Mouse (Mus musculus) spleen, adult 12 weeks (tissue): ENCODE results near the gene Bhlhe41.

Experiments used
- DNase-seq: peaks from one replicate; pipeline ENCODE4 v3.0.0; 2022; ENCODE audit warnings: low spot score

The Bhlhe41 gene

DNA sequence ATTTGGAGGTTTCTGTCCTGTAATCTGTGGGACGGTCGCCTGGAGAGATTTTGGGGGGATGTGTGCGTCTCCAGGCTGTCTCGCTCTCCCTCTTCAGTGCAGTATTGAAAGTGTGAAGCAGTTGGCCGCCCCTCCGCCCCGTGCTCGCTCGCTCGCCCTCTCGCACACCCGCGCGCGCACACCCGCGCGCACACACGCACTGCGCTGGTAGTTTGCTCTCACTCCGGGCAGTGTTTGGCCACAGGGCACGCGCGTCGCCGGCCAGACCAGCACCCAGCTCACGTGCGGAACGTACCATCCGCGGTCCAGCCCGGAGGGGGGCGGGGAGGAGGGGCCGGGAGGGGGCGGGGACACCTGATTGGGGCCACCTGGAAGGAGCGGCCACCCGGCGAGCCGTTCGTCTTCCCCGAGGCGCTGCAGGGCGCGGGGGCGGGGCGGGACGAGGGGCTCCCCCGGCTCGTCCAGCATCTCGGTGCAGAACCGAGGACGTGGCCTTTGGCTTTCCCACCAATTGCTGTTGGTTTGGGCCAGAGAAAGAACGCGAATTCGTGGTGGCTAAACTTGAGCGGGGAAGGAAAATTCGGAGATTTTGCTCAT is at the start of gene Bhlhe41:
TSS of gene Bhlhe41 (minus strand) at position 270 of the 597 bp plus-strand sequence.
- DNase-seq = no peak

DNA sequence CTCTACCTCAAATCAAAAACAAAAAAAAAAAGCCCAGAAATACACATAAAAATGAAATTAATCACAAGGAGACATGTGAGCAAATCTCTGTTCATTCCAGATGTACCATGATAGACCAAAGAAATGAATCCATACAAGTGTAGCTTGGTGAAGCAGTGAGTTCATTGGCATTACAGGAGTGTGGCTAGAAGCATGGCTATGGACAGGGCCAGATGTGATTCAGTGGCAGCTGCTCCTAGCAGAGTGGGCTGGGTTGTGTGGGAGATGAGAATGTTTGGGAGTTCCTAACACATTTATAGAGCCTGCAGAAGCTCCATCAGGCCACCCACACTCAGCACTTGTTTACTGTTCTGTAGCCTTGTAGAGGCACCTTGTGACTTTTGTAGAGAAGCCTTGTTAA is 46.9 kb upstream of the Bhlhe41 start:
- no peak for DNase-seq

DNA sequence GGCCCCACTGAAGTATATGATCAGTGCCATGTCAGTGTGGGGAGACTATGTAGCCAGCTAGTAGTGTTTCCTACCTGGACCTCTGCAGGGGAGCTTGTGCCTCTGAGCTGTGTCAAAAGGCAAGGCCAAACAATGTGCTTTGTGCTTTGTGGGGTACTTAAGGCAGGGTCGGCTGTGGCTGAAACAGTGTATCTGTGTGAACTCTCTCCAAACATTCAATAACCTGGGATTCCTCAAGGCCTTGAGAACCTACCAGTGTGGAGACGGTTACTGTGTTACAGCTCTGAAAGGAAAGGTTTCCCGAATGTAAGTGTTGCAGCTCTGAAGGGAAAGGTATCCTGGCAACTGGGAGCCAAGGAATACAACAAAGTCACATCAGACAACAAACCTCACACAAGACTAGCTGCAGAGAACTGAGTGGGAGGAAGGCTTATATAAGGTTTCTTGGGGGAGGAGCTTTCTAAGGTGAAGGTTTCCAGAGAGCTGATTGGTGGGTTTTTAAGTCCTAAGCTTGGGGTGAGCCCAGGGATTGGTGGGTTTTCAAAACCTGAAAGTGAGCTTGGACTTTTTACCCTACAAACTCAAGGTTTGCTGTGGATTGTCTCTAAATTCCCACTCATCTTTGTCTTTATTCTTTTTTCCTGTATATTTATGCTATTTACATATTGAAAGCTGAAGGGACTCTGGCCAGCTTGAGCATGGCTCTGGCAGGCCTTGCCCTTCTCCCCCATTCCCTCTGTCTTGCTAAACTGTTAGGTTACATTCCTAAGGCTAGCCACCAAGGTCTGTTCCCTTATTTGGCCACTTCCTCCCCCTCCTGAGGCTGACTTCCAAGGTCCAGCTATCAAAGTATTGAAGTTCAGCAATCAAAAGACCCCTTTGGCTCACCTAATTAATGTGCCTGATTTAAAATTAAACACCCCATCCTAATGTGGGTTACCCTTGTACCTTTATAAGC is 45.4 kb upstream of the Bhlhe41 start:
- no peak for DNase-seq

DNA sequence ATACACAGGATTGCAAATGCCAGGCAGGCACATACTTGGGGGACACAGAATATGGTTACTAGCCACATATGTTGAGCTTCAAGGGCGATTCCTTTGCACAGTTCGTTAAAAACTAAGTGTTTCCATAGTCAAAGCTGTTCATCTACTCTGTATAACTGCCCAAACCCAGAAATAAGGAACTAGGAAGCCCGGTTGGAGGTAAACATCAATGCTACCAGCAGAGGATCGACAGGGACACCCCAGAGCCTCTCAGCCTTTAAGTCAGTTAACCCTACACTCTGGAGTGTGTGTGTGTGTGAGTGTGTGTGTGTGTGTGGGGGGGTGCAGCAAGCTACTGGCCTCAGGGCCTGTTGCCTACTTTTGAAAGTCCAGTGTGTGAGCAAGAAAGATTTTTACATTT is 44.6 kb upstream of the Bhlhe41 start:
- DNase-seq = no peak

DNA sequence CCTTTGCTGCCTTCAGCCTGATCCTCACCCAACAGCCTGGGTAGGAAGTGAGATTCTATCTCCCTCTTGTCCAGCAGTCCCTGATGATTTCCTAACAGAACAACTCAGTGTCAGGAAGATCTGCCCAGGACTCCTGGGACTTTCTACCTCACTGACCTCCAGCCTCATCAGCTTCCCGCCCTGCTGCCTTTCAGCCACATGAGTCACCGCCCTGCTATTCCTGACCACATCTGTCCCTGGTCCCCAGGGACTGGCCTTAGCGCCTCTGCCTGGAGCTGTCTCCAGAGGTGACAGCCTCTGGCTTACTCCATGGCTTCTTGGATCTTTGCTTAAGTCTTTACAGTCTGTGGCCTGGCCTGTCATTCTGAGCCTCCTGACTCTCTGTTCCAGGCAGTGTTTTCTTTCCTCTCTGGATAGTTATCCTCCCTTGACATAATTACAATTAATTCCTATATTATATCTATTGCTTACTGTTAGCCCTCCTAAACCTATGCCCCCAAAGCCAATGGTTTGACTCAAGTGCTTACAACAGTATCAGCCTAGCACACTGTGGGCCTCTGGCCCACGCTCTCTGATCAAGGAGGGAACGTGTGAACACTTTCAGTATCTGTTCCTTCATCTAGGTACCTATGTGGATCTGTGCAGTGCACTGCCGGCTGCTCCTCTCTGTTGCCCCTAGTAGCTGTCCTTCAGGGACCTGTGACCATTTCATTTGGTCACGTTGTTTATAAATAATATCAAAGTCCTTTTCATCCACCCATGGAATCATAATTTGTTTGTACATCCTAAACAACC is 40.9 kb upstream of the Bhlhe41 start:
- no peak for DNase-seq

DNA sequence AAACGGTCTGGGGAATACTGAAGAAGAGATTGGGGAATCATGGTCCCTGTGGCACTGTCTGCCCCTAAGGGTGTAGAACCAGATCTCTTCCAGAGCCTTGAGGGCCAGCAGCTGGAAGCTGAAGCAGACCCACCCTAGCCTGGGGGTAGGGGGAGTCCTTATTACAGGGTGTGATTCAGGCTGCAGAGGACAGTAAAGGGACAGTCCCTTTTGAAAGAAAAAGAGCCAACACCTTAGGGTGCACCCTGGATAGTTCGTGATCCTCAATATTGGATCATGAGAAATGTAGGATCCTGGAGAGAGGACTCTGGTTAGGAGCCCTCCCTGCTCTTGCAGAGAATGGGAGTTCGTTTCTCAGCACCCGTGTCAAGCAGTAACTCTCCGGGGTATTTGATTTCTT is 39.3 kb upstream of the Bhlhe41 start:
- DNase-seq = no peak

DNA sequence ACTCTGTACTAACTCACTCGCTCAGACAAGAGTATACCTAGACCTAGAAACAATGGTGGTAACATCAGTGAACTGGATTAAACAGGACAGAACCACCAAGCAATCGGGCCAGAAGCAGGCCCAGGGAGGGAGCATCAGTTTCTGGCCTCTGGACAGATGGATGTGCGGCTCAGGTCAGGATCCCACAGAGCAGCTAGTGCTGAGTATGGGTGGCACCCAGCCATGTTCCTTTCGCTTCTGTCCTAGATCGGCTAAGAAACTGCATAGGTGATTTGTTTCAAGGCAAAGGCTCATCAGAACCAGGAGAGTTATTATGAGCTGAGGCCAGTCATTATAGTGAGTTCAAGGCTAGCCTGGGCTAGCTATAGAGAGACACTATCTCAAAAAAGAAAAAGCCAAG is 38.8 kb upstream of the Bhlhe41 start:
- no peak for DNase-seq

DNA sequence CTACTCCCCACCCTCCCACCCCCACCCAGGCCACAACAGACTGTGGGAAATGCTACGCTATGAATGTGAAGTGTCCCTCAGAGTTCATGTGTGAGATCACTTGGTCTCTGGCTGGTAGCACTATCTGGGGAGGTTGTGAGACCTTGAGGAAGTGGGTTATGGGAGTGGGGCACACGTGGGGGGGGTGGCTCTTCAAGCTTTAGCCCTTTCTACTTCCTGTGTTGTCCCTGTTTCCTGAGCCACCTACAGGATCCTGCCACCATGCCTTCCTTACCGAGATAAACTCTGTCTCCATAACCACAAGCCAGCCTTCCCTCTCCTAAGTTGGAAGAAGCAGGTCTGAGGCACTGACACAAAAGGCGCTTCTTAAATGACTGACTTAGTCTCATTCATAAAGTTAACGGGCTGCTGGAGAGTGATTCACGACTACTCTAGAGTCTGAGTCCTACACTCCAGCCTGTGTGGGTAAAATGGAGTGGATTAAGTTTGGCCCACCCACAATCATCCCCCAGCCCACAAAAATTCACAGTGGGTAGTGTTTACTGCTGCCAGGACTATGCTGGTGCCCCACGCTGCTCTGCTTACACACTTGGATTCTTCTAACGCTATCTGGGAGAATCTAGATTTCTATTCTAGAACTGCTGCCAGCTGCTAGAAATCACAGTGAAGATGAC is 29.4 kb upstream of the Bhlhe41 start:
- DNase-seq = no peak

DNA sequence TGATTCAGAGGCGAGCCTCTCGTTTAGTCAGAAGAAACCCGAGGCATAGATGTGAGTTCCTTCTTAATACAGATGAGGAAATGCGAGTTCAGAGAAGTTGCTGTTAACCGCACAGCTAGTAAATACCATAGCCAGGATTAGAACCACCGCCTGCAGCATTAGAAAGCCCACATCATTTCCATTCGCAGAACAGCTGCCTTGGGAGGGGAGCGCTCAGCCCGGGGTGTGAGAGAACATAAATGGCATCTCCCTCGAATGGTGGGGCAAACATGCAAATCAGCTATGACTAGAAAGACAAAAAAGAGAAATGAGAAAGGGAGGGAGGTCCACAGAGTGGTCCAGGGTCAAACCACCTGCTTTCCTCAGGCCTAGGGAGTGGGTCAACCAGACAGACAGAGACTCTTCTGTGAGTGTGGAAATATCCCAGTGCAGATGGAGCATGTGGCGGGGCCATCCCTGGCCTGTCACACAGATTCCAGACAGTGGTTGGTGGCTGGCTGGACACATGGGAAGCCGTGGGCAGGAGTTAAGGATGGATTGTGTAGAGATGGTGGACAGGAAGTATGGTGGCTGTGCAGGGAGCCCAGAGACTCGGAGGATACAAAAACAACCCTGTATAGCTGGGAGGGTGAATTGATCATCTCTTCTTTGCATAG is 28.1 kb upstream of the Bhlhe41 start:
- peak; percentile 23 for DNase-seq

DNA sequence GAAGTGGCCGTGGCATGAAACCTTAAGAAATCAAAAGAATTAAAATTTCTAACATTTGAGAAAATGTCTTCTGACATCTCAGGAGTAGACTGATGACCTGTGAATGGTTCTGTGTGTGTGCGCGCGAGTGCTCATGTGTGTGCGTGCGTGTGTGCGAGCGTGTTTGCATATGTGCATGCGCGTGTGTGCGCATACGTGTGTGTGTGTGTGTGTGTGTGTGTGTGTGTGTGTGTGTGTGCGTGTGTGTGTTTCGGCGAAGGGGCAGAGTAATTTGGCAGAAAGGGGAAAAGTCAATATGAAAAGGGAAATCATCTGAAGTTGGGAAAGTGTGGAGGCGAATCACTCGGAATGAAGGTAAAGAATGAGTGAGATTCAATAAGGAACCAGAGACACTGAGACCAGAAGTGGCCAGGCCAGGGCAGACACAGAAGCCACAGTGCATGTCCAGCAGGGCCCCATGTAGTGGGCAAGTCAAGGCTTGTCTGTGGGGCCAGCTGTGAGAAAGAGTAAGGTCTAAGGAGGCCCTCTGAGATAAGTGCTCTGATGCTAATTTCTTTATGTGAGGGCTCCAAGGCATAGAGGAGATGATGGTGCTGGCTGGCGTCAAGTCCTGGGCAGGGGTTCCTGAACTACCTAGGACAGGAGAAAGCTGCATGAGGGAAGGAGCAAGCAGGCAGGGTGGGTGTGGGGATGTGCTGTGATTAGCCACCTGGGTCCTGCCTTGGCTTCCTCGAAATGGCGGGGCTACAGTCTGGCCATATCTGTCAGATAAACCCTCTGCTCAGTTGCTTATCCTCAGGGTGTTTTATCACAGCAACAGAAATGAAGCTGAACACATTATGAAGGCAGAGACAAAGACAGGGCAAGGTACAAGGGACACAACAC is 27.3 kb upstream of the Bhlhe41 start:
- DNase-seq = no peak

DNA sequence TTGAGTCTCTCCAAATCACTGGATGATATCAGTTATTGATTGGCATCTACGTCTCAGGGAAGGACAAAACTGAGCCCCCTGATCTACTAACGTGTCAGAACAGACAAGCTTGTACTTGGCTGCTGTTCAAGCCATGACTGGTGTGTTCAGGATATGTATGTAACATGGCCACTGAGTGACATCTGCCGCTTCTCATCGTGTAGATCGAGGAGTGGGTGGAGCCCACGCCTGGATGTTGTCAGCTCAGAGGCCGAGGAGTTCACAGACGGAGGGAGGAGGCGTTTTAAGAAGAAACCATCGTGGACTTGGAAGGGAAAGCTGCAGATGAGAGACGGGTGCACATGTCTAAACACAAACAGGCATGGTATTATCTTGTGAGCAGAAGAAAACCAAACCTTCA is 26.6 kb upstream of the Bhlhe41 start:
- DNase-seq = no peak

DNA sequence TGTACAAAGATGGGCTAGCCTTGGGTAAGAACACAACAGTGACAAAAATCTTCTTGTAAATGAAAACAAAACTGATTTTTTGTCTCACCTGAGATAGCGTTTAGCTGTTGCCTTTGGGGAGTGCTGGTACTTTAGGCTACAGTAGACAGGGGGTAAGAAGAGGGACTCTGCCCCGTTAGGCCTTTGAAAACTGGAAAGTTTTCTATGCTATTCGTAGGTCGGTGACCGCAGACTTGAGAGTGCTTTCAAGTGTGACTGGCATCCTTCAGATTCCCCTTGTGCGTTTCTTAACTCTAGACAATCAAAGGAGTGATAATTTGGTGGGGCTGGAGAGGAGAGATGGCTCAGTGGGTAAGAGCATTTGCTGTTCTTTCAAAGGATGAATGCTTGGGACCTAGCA is 22.4 kb upstream of the Bhlhe41 start:
- DNase-seq = no peak

DNA sequence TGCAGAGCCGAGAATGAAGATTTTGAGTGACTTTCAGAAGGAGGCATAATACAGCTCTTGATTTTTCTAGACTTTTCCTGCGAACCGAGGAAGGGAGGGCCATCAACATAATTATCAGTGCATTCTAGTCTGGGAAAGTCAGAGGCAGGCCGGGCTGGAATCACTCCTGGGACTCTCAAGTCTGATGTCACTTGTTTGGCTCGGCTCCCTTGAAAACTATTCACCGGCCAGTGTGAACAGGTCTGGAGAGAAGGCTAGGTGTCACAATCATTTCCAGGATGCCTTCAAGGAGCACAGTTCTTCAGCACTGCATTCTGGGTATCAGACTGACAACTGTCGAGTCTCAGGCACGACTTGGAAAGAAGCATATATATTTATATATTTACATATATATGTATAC is 20.9 kb upstream of the Bhlhe41 start:
- DNase-seq = no peak

DNA sequence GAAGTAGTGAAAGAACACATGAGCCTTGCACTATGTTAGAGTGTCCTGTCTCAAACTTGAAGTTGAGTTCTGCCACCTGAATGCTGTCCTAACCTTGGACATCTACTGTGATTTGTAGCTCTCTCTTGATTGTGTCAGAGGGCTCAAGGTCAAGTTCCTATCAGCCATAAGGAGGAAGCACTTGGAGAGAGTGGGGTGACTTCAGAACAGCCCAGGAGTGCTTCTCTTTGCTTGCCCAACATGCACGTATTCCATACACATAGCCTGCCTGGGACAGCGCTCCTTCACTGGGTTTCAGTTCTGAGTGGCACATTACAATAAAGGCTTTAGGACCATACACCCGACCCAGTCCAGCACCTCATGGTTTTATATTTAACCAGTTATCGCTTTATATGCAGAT is 19.7 kb upstream of the Bhlhe41 start:
- no peak for DNase-seq

DNA sequence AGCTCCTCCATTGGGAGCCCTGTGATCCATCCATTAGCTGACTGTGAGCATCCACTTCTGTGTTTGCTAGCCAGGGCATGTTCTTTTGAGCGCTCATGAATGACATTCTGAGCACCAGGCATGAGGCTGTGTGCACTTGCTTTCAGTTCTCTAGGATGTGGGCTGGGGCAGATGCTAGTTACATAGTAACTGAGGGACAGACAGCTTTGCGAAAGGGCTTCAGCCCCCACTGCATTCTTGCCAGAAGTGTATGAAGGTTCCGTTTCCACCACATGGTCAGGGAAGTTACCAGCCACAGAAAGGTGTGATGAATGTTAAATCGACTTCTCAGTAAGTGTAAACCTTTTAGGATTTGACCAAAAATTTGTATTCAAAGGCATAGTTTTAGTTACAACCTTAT is 18.3 kb upstream of the Bhlhe41 start:
- peak; percentile 6 for DNase-seq

DNA sequence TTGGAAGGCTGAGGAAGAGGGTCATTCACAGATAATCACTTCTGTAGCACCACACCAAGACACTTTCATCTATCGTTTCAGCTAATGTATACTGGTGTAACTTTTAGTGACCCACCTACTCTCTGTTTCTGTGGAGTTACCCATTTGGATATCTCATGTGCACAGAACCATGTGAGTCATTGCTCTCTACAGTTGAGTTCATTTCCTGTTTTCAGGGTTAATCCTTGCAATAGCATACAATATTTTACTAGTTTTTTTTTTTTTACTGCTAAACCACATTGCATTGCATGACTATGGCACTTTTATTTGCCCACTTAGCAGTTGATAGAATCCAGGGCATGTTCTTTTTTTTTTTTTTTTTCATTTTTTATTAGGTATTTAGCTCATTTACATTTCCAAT is 17.7 kb upstream of the Bhlhe41 start:
- no peak for DNase-seq

DNA sequence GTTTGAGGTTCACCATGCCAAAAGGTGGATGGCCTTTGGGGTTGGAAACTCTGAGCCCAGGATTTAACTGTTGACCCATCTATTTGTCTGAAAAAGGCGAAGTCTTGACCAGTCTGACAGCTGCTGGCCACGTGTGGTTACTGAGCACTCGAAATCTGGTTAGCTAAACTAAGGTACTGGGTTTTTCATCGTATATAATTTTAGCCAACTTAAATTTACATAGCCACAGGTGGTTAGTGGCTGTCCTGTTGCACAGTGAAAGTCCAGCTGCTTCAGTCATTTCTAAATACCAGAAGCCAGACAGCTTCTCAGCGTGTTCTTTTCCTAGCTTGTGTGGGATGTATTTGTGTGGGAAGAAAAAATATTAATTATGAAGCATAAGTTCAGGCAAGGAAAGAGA is 15.3 kb upstream of the Bhlhe41 start:
- no peak for DNase-seq

DNA sequence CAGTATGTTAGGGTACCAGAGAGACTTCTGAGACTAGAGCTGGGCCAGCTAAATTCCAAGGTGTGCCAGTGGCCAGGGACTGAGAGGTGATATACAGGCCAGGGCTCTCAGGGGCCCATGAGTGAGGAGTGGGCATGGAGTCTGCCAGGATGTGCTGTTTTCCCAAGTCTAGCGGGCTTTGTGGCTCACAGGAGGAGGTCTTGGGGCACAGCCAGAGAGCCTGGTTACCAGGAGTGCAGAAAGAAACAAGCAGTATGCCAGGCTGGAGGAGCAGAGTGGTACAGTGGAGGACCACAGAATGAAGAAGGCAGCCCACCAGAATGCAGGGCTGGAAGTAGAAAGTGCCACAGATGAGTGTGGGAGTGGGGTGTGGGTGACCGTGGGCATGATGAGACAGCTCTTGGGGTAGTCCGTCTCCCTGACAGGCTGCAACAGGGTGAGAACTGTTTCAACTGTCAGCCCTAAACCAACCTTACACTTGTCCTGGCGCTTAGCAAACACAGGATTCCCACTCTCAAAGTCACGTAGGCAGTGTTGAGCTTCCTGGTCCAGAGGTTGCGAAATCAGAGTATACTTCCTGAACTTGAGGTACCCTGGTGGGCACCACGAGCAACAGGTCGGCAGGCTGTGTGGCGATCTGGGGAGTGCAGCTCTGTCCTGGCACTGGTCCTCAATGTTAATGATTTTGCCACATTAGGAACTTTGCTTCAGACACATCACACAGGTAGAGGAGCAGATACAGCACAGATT is 11.8 kb upstream of the Bhlhe41 start:
- DNase-seq = no peak

DNA sequence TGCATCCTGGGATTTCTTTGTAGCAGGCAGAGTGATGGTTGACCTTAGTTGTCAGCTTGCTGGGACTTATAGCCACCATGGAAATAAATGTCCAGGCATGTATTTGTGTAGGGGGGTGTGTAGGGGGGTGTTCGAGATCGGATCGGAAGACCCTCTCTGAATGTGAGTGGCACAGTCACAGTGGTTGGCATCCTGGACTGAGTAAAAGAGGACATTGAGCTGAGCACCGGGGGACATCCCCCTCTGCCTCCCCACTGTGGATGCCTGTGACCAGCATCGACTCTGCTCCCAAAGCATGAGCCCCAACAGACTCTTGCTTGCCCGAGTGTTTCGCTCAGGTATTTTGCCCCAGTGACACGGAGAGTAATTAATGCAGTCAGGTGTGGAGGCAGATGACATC is 8.0 kb upstream of the Bhlhe41 start:
- DNase-seq = no peak

DNA sequence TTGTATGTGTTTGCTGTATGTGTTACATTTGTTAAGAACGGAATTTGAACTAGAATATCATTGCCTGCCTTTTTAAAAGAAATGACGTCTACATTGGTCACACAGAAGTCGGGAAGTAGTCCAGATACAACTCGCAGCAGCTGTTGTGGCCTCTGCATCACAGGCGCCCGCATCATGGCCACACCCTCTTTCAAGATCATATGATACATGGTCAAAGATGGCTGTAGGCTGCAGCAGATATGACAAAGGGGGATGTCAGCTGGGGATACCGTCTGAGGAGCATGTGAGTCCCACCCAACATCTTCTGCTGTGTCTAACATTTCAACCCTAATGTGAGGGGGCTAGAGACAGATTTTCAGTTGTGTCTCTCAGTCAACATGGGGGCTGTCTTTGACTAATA is 6.7 kb upstream of the Bhlhe41 start:
- DNase-seq = no peak
